Mouse (Mus musculus): Measurements from ENCODE around the gene Shld2.

Gene Shld2

GRCm38 (mm10) chr14:34221416-34222077 is 88.7 kb downstream of the Shld2 start:
- no peak for DNase-seq (ENCODE audit: low read depth, low spot score)

- no peak for DNase-seq (ENCODE audit: low read depth, low spot score)
Measured at GRCm38 (mm10) chr14:34220426-34220825, 89.9 kb downstream of the Shld2 start.

- no peak for DNase-seq (ENCODE audit: low read depth, low spot score)
Measured at GRCm38 (mm10) chr14:34219786-34220198, 90.5 kb downstream of the Shld2 start.

GRCm38 (mm10) chr14:34219295-34219694 is 91.0 kb downstream of the Shld2 start, which contains the start of gene Syt15:
Gene Syt15 (plus strand): TSS chr14:34219595.
- DNase-seq (ENCODE audit: low read depth, low spot score): no peak

GRCm38 (mm10) chr14:34215451-34216127 is 94.7 kb downstream of the Shld2 start:
- peak; percentile 9 for DNase-seq (ENCODE audit: low read depth, low spot score)

GRCm38 (mm10) chr14:34209942-34210341 is 100.4 kb downstream of the Shld2 start:
- DNase-seq (ENCODE audit: low read depth, low spot score): no peak

- DNase-seq (ENCODE audit: low read depth, low spot score): no peak
Measured at GRCm38 (mm10) chr14:34209080-34209479, 101.2 kb downstream of the Shld2 start.

- DNase-seq (ENCODE audit: low read depth, low spot score): peak; percentile 71
Measured at GRCm38 (mm10) chr14:34208651-34209050, 101.6 kb downstream of the Shld2 start.

GRCm38 (mm10) chr14:34207996-34208395 is 102.3 kb downstream of the Shld2 start:
- no peak for DNase-seq (ENCODE audit: low read depth, low spot score)

GRCm38 (mm10) chr14:34201231-34202035 is 108.9 kb downstream of the Shld2 start, which contains the start of gene Gprin2:
Gene Gprin2 (minus strand): TSS chr14:34201653.
- DNase-seq (ENCODE audit: low read depth, low spot score): no peak

- no peak for DNase-seq (ENCODE audit: low read depth, low spot score)
Measured at GRCm38 (mm10) chr14:34200738-34201230, 109.5 kb downstream of the Shld2 start.

- no peak for DNase-seq (ENCODE audit: low read depth, low spot score)
Measured at GRCm38 (mm10) chr14:34196706-34197105, 113.6 kb downstream of the Shld2 start.

GRCm38 (mm10) chr14:34195466-34195865 is 114.8 kb downstream of the Shld2 start:
- no peak for DNase-seq (ENCODE audit: low read depth, low spot score)

GRCm38 (mm10) chr14:34193879-34194278 is 116.4 kb downstream of the Shld2 start:
- no peak for DNase-seq (ENCODE audit: low read depth, low spot score)

- peak; percentile 11 for DNase-seq (ENCODE audit: low read depth, low spot score)
Measured at GRCm38 (mm10) chr14:34190361-34190760, 119.9 kb downstream of the Shld2 start.

- DNase-seq (ENCODE audit: low read depth, low spot score): peak; percentile 30
Measured at GRCm38 (mm10) chr14:34188629-34189028, 121.7 kb downstream of the Shld2 start.

Data from 3T3-L1 (cell line).